Mouse (Mus musculus): ENCODE results near the gene Kdm2b.

GRCm38 (mm10) chr5:122850319-122851002 lies 139.2 kb downstream of the Kdm2b start:
- TF ChIP-seq POLR2A (IDR thresholded peaks at IDR 0.05; ENCODE audit: borderline replicate concordance, extremely low read depth, insufficient read depth, insufficient read length, poor library complexity, severe bottlenecking) (no peak), CTCF (IDR thresholded peaks at IDR 0.05; ENCODE audit: borderline replicate concordance, extremely low read depth, insufficient read depth, insufficient read length) (peak; percentile 28; the same call in 1 of the 2 replicates)
